Mouse (Mus musculus): ENCODE results near the gene Osbpl5. TPM values are rescaled to one million over a fixed set of nuclear protein-coding genes. Genes with fewer than 3 reads are reported as not detected.

Gene Osbpl5
- polyA plus RNA-seq, 1 experiment from 2014 or later, result 12.9 TPM

DNA sequence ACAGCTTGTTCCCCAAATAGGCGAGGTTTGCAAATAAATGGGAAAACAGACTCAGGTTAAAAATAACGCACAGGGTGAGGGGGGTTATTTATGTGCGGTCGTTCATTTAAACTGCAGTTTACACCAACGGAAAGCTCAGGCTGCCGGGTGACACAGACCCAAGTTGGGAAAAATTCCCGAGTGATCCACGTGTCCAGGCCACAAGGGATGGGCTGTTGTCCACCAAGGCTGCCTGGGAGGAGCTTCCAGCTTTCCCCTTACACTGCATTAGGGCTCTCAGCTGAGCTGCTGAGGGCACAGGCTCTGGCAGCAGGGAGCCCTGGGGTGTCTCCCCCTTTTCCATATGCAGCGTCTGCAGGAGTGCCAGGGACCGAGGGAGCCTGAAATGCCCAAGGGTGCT is 26.9 kb downstream of the Osbpl5 start:
- Histone ChIP-seq H3K9ac (ENCODE audit: low read length) (no peak overlapping the region), H3K4me1 (replicated peaks; ENCODE audit: control insufficient read depth, insufficient read depth, low read length) (no peaks in the 10 kb centered on the region), H3K4me2 (ENCODE audit: low read depth, low read length, severe bottlenecking) (no peak overlapping the region), H3K9me3 (ENCODE audit: control insufficient read depth, low read length) (no peaks in the 10 kb centered on the region), H3K27me3 (ENCODE audit: control insufficient read depth, insufficient read depth, low read length) (no peaks in the 10 kb centered on the region), H3K36me3 (ENCODE audit: control insufficient read depth, insufficient read depth, low read length) (no peaks in the 10 kb centered on the region), H3K27ac (ENCODE audit: low read depth, low read length) (no peak overlapping the region), H3K4me3 (ENCODE audit: low read depth, low read length) (no peak overlapping the region)
- no peak for ATAC-seq (replicated peaks; ENCODE audit: low FRiP score)
- DNase-seq (ENCODE audit: low spot score), result no peak
- 90% methylated on average over 10 of the region's 10 CpGs for WGBS

DNA sequence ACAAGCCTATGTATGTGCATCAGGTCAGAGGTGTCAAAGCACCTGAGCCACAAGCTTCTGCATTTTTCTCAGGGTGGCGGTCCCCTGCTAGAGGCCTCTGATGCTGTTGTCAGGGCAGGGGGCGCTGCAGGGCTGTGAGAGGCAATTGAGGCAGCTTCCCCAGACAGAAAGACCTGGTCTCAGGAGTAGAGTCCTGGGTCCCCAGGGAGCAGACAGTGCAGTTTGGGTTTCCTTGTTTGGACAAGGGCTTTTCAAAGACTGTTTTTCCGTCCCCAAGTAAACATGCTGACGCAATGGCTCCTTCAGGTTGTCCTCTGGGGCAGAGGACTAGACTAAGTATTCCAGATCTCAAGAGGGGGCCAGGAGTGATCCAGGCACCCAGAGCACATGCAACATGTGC is 30.4 kb downstream of the Osbpl5 start:
- no peak overlapping the region for H3K27ac ChIP-seq (ENCODE audit: low read depth, low read length)
- no peaks in the 10 kb centered on the region for H3K36me3 ChIP-seq (ENCODE audit: control insufficient read depth, insufficient read depth, low read length)
- no peak overlapping the region for H3K9ac ChIP-seq (ENCODE audit: low read length)
- no peaks in the 10 kb centered on the region for H3K9me3 ChIP-seq (ENCODE audit: control insufficient read depth, low read length)
- ATAC-seq (replicated peaks; ENCODE audit: low FRiP score), result no peak
- H3K4me3 ChIP-seq (ENCODE audit: low read depth, low read length), result no peak overlapping the region
- H3K4me2 ChIP-seq (ENCODE audit: low read depth, low read length, severe bottlenecking), result no peak overlapping the region
- H3K4me1 ChIP-seq (replicated peaks; ENCODE audit: control insufficient read depth, insufficient read depth, low read length), result no peaks in the 10 kb centered on the region
- H3K27me3 ChIP-seq (ENCODE audit: control insufficient read depth, insufficient read depth, low read length), result no peaks in the 10 kb centered on the region
- WGBS, result 81% methylated on average over 4 of the region's 4 CpGs
- DNase-seq (ENCODE audit: low spot score), result no peak

DNA sequence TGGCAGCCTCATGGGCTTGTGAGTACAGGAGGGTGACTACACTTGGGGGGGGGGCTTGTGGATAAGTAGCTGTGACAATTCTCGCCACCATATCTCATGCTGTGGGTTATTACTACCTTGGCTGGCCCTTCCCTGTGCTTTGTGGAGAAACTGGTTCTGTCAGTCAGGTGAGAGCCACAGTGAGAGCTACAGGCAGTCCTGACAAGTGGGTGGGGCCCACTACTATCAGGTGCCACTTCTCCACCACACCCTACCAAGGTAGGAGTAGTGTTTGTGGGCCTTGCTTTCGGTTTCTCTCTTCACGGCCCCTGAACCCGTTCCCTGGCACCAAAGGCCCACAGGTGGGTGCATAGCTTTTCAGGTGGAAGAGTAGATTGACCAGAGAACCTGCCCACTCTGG is 32.9 kb downstream of the Osbpl5 start:
- no peak for DNase-seq (ENCODE audit: low spot score)
- no peak overlapping the region for H3K27ac ChIP-seq (ENCODE audit: low read depth, low read length)
- no peaks in the 10 kb centered on the region for H3K4me1 ChIP-seq (replicated peaks; ENCODE audit: control insufficient read depth, insufficient read depth, low read length)
- no peaks in the 10 kb centered on the region for H3K9me3 ChIP-seq (ENCODE audit: control insufficient read depth, low read length)
- H3K27me3 ChIP-seq (ENCODE audit: control insufficient read depth, insufficient read depth, low read length), result no peaks in the 10 kb centered on the region
- H3K4me2 ChIP-seq (ENCODE audit: low read depth, low read length, severe bottlenecking), result no peak overlapping the region
- H3K4me3 ChIP-seq (ENCODE audit: low read depth, low read length), result no peak overlapping the region
- 94% methylated on average over 4 of the region's 4 CpGs for WGBS
- no peaks in the 10 kb centered on the region for H3K36me3 ChIP-seq (ENCODE audit: control insufficient read depth, insufficient read depth, low read length)
- no peak overlapping the region for H3K9ac ChIP-seq (ENCODE audit: low read length)
- ATAC-seq (replicated peaks; ENCODE audit: low FRiP score), result no peak

DNA sequence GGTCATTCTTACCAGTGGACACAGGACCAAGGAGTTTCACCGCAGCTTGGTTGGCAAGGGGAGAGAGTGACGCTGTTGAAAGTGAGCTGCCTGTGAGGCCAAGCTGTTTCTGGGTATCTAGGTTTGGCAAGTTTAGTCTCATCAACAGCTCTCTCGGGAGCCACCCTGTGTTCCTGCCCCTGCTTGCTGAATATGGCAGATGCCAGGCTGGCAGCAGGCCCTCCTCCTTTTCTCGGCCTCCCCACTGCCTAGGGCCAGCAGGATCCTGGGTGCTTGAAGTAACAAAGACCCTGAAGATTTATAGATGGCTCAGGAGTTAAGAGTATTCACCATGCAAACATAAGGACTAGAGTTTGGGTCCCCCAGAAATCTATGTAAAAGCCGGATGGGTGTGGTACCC is 34.1 kb downstream of the Osbpl5 start:
- Histone ChIP-seq H3K4me2 (ENCODE audit: low read depth, low read length, severe bottlenecking) (no peak overlapping the region), H3K27me3 (ENCODE audit: control insufficient read depth, insufficient read depth, low read length) (no peaks in the 10 kb centered on the region), H3K9me3 (ENCODE audit: control insufficient read depth, low read length) (no peaks in the 10 kb centered on the region), H3K4me3 (ENCODE audit: low read depth, low read length) (no peak overlapping the region), H3K27ac (ENCODE audit: low read depth, low read length) (no peak overlapping the region), H3K36me3 (ENCODE audit: control insufficient read depth, insufficient read depth, low read length) (no peaks in the 10 kb centered on the region), H3K4me1 (replicated peaks; ENCODE audit: control insufficient read depth, insufficient read depth, low read length) (no peaks in the 10 kb centered on the region), H3K9ac (ENCODE audit: low read length) (no peak overlapping the region)
- DNase-seq (ENCODE audit: low spot score) (no peak), ATAC-seq (replicated peaks; ENCODE audit: low FRiP score) (no peak)
- 88% methylated on average over 5 of the region's 5 CpGs for WGBS

DNA sequence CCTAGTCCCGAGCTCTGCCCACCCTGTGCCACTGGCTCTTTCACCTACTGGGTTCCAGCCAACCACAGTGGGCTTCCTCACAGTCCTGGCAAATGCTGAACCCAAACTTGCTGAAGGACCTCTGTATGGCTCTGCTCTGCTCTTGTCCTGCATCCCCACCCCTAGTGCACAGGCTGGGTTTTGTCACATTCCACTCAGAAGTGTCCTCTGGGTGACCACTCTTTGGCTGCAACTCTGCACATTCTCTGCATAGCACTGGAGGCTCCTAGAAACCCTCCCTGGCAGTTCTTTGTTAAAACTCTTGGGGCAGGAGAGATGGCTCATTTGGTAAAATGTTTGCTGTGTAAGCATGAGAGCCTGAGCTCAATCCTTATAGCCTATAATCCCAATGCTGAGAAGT is 39.0 kb downstream of the Osbpl5 start:
- Histone ChIP-seq H3K4me1 (replicated peaks; ENCODE audit: control insufficient read depth, insufficient read depth, low read length) (no peaks in the 10 kb centered on the region), H3K9ac (ENCODE audit: low read length) (no peak overlapping the region), H3K4me3 (ENCODE audit: low read depth, low read length) (no peak overlapping the region), H3K27ac (ENCODE audit: low read depth, low read length) (no peak overlapping the region), H3K4me2 (ENCODE audit: low read depth, low read length, severe bottlenecking) (no peak overlapping the region), H3K27me3 (ENCODE audit: control insufficient read depth, insufficient read depth, low read length) (no peaks in the 10 kb centered on the region), H3K36me3 (ENCODE audit: control insufficient read depth, insufficient read depth, low read length) (no peaks in the 10 kb centered on the region), H3K9me3 (ENCODE audit: control insufficient read depth, low read length) (no peaks in the 10 kb centered on the region)
- 82% methylated on average over 1 of the region's 1 CpGs for WGBS
- DNase-seq (ENCODE audit: low spot score), result no peak
- ATAC-seq (replicated peaks; ENCODE audit: low FRiP score), result no peak

DNA sequence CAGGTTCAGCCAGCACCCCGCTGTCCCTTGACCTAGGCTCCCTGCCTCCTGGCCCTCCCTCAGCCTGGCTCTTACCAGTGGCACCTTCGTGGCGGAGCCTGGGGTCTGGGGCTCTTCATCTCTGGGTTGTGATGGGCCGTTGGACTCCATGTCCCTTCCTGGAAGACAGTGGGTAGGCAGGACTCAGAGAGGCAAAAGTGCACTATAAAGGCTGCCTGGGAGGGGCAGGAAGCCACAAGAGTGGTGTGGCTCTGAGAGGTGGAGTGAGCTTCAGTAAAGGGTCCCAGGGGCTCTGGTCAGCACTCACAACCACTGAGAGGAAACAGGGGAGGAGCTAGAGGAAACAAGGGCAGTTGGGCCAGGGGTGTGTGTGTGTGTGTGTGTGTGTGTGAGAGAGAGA is 43.4 kb downstream of the Osbpl5 start:
- H3K27me3 ChIP-seq (ENCODE audit: control insufficient read depth, insufficient read depth, low read length), result no peaks in the 10 kb centered on the region
- no peak overlapping the region for H3K9ac ChIP-seq (ENCODE audit: low read length)
- H3K27ac ChIP-seq (ENCODE audit: low read depth, low read length), result no peak overlapping the region
- no peaks in the 10 kb centered on the region for H3K9me3 ChIP-seq (ENCODE audit: control insufficient read depth, low read length)
- DNase-seq (ENCODE audit: low spot score) (no peak), ATAC-seq (replicated peaks; ENCODE audit: low FRiP score) (no peak)
- no peak overlapping the region for H3K4me3 ChIP-seq (ENCODE audit: low read depth, low read length)
- H3K4me1 ChIP-seq (replicated peaks; ENCODE audit: control insufficient read depth, insufficient read depth, low read length), result no peaks in the 10 kb centered on the region
- no peaks in the 10 kb centered on the region; the same call in 1 of the 2 replicates for H3K36me3 ChIP-seq (ENCODE audit: control insufficient read depth, insufficient read depth, low read length)
- WGBS, result 83% methylated on average over 4 of the region's 4 CpGs
- no peak overlapping the region for H3K4me2 ChIP-seq (ENCODE audit: low read depth, low read length, severe bottlenecking)

DNA sequence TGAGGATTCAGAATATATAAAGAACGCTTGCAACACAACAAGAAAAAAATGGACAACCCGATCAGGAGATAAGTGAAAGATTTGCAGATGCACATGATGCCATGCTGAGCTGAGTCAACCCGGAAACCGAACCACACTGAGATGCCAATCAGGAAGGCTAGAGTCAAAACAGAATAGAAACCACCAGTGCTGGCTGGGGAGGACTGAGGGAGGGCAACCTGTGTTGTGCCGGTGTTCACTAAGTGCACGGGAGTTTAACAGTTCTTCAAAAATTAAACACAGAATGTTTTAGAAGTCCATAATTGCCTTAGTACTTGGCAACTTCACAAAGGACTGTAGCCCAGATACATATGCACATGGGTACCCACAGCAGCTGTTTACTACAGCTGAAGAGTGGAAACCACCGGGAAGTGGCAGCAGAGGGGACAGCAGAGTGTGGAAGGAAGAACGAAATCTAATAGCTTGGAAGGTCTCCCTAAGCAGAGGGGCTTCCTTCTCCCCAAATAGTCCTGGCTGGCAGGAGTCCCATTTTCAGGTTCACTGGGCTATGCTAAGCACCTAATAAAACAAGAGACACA is 43.9 kb downstream of the Osbpl5 start:
- Histone ChIP-seq H3K4me3 (ENCODE audit: low read depth, low read length) (no peak overlapping the region), H3K4me1 (replicated peaks; ENCODE audit: control insufficient read depth, insufficient read depth, low read length) (no peaks in the 10 kb centered on the region), H3K27me3 (ENCODE audit: control insufficient read depth, insufficient read depth, low read length) (no peaks in the 10 kb centered on the region), H3K4me2 (ENCODE audit: low read depth, low read length, severe bottlenecking) (no peak overlapping the region), H3K36me3 (ENCODE audit: control insufficient read depth, insufficient read depth, low read length) (no peaks in the 10 kb centered on the region; the same call in 1 of the 2 replicates), H3K27ac (ENCODE audit: low read depth, low read length) (no peak overlapping the region), H3K9me3 (ENCODE audit: control insufficient read depth, low read length) (no peaks in the 10 kb centered on the region), H3K9ac (ENCODE audit: low read length) (no peak overlapping the region)
- 90% methylated on average over 8 of the region's 8 CpGs for WGBS
- no peak for ATAC-seq (replicated peaks; ENCODE audit: low FRiP score)
- no peak for DNase-seq (ENCODE audit: low spot score)

DNA sequence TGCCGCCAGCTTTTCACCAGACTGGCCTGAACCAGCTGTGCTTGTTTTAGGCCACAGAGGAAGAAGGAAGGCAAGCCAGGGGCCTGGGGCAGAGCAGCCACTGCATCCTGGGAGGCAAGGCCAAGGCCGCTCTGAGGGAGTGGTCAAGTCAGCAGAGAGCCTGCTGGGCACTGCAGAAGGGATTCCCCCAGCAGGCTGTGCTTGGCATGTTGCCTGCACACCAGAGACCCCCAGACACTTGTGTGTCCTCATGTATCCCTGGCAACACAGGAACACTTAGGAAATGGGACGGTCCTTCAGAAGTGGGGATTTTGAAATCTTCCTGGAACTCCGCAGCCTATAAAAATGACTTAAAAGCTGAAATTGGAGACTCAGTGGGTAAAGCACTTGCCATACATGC is 44.8 kb downstream of the Osbpl5 start:
- 78% methylated on average over 4 of the region's 4 CpGs for WGBS
- H3K27ac ChIP-seq (ENCODE audit: low read depth, low read length), result no peak overlapping the region

DNA sequence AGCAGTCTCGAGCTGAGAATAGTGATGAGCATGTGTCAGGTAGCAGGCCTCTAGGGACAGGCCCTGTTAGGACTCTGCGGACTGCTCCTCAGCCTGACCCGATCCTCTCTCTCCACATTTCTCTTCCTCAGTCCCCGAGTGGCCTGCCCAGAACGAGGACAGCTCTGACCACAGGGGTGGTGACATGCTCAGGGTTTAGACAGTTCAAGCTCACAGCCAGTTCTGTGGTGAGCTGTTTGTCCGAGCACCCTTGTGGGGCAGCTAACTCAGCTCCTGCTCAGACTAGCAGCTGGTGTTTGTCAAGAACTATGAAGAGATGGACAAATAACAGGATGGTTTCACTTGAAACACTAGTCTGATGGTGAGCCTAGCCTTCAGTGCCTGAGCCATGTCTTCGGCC is 45.4 kb downstream of the Osbpl5 start:
- DNase-seq (ENCODE audit: low spot score), result no peak
- ATAC-seq (replicated peaks; ENCODE audit: low FRiP score), result no peak
- H3K36me3 ChIP-seq (ENCODE audit: control insufficient read depth, insufficient read depth, low read length), result no peaks in the 10 kb centered on the region; the same call in 1 of the 2 replicates
- H3K4me3 ChIP-seq (ENCODE audit: low read depth, low read length), result no peak overlapping the region
- H3K27ac ChIP-seq (ENCODE audit: low read depth, low read length), result no peak overlapping the region
- no peak overlapping the region for H3K9ac ChIP-seq (ENCODE audit: low read length)
- no peaks in the 10 kb centered on the region for H3K9me3 ChIP-seq (ENCODE audit: control insufficient read depth, low read length)
- no peaks in the 10 kb centered on the region for H3K27me3 ChIP-seq (ENCODE audit: control insufficient read depth, insufficient read depth, low read length)
- H3K4me2 ChIP-seq (ENCODE audit: low read depth, low read length, severe bottlenecking), result no peak overlapping the region
- H3K4me1 ChIP-seq (replicated peaks; ENCODE audit: control insufficient read depth, insufficient read depth, low read length), result no peaks in the 10 kb centered on the region
- 78% methylated on average over 7 of the region's 7 CpGs for WGBS

More for the DNA sequence above, 44.8 kb downstream of the Osbpl5 start:
- H3K9ac ChIP-seq (ENCODE audit: low read length), result no peak overlapping the region
- H3K27me3 ChIP-seq (ENCODE audit: control insufficient read depth, insufficient read depth, low read length), result no peaks in the 10 kb centered on the region
- no peak overlapping the region for H3K4me3 ChIP-seq (ENCODE audit: low read depth, low read length)
- H3K36me3 ChIP-seq (ENCODE audit: control insufficient read depth, insufficient read depth, low read length), result no peaks in the 10 kb centered on the region; the same call in 1 of the 2 replicates
- DNase-seq (ENCODE audit: low spot score) (no peak), ATAC-seq (replicated peaks; ENCODE audit: low FRiP score) (no peak)
- H3K4me2 ChIP-seq (ENCODE audit: low read depth, low read length, severe bottlenecking), result no peak overlapping the region
- no peaks in the 10 kb centered on the region for H3K9me3 ChIP-seq (ENCODE audit: control insufficient read depth, low read length)
- H3K4me1 ChIP-seq (replicated peaks; ENCODE audit: control insufficient read depth, insufficient read depth, low read length), result no peaks in the 10 kb centered on the region
